Mouse (Mus musculus) cerebellum, adult 8-10 months (tissue): ENCODE data around the gene Ly6c2.
A peak's percentile ranks its signal among the peaks of the same experiment; 100 is the strongest.
"Not testable (repeated sequence)": the region's sequence is repeated elsewhere in the genome, so short reads cannot be mapped to it uniquely, and the experiment has no call there.

Experiments
- DNase-seq: peaks from one replicate; pipeline ENCODE4 v3.0.0; 2022

Gene Ly6c2

GRCm38 (mm10) chr15:75111861-75112630 is at the start of gene Ly6c2:
Gene Ly6c2 (minus strand): TSS chr15:75111970.
- DNase-seq: not testable (repeated sequence)

DNA sequence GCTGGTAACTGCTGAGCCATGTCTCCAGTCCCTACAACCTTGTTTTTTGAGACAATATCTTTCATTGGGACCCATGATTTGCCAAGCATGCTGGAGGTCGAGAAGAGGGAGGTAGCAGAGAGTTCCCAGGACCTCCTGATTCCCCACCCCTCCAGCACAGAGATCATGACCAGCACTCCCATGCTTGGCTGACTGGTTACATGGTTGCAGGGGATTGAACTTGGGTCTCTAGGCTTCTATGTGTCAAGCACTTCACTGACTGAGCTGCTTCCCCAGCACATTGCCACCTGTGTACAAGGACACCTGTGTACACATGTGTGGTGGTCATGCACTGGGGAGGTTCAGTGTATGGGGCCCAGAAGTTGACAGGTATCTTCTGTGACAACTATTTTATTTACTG is 45.9 kb upstream of the Ly6c2 start:
- DNase-seq: no peak

DNA sequence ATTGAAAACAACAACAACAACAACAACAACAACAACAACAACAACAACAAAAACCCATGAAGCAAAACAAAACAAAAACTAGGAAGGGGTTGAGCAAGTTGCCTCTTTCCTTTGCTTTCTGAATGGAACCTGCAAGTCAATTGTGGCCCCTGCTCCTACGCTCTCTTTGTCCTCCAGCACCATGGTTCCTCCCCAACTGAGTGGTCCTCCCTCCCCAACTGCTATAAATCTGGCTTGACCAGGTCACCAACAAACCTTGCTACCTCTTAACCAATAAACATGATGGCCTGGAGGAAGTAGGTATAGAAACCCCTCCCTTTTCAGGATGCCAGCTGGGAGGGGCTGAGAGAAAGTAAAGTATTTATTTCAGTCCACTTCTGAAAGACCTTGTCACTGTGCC is 43.2 kb upstream of the Ly6c2 start, which contains the start of gene Ly6g:
Gene Ly6g (plus strand): TSS at position 301 of the 400 bp plus-strand sequence.
- DNase-seq: no peak

- DNase-seq: no peak
Observed at GRCm38 (mm10) chr15:75153087-75153486, 41.3 kb upstream of the Ly6c2 start.

- DNase-seq: no peak
Observed at GRCm38 (mm10) chr15:75143735-75144134, 32.0 kb upstream of the Ly6c2 start.

DNA sequence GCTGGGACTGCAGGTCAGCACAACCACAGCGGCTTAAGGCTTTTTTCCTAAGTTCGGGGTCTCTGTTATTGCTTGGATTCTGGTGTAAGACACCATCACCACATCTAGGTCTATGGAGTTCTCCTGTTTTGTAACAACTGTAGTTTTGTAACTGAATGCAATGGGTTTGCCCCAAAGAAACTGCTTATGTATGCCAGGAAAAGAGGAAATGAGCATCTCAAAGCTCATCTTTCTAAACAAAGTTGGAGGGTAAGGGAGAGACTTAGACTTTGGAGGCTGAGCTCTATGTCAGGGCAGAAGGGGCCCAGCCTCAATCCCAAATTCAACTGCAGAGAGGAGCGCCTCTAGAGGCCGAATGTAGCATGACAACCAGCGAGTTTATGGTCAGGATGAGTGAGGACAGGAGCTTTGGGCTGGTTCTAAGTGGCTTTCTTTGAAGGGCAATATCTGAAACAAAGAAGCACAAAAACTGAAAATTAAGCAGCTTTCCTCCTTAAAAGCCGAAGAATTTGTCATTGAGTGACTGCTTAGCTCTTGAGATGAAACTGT is 30.1 kb upstream of the Ly6c2 start:
- not testable (repeated sequence) for DNase-seq

DNA sequence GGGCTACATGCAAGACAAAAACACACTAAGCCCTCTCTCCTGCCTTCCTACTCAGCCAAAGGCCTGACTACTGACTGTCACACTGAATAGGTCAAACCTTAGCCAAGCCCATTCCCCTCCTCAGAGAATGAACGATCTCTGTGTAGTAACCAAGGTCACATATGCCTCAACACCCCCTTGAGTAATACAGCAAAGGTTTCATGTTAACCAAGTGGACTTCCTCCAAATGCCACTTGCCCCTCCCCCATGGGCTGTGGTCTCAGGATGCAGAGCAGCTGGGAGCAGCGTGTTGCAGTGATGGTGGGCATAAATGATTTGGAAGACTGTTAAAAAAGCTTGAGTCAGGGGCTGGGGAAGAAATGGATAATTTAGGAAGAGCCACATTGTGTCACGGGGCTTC is 26.0 kb upstream of the Ly6c2 start:
- not testable (repeated sequence) for DNase-seq

DNA sequence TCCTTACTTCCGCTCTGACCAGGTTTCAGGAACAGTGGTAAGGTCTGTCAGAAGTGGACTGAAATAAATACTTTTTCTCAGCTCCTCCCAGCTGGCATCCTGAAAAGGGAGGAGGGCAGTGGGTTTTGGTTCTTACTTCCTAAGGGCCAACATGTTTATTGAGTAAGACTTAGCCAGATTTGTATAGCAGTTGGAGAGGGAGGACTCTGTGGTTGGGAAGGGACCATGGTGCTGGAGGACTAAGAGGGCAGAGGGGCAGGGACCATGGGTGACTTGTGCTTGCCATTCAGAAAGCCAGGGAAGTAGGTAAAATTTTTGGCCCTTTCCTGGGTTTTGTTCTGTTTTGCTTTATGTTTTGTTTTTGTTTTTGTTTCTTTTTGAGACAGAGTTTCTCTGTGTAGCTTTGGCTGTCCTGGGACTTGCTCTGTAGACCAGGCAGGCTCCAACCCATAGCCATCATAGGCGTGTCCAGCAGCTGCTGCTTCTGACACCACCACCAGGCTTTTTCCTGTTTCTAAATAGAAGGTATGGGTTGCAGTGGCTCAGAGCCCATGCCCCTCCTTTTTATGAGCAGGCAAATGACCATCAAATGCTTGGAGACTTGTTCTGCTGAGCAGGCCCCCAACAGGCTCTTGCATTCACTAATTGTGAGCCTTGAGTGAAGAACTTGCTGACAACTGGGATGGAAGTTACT is 23.5 kb upstream of the Ly6c2 start:
- not testable (repeated sequence) for DNase-seq

- DNase-seq: not testable (repeated sequence)
Observed at GRCm38 (mm10) chr15:75132346-75132745, 20.6 kb upstream of the Ly6c2 start.

- no peak for DNase-seq
Observed at GRCm38 (mm10) chr15:75120066-75120465, 8.3 kb upstream of the Ly6c2 start.

DNA sequence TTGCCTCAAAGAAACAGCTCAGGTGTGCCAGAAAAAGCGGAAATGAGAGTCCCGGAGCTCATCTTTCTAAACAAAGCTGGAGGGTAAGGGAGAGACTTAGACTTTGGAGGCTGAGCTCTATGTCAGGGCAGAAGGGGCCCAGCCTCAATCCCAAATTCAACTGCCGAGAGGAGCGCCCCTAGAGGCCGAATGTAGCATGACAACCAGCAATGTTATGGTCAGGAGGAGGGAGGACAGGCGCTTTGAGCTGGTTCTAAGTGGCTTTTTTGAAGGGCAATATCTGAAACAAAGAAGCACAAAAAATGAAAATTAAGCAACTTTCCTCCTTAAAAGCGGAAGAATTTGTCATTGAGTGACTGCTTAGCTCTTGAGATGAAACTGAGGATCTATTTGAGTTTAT is 7.0 kb upstream of the Ly6c2 start:
- DNase-seq: peak; percentile 11

DNA sequence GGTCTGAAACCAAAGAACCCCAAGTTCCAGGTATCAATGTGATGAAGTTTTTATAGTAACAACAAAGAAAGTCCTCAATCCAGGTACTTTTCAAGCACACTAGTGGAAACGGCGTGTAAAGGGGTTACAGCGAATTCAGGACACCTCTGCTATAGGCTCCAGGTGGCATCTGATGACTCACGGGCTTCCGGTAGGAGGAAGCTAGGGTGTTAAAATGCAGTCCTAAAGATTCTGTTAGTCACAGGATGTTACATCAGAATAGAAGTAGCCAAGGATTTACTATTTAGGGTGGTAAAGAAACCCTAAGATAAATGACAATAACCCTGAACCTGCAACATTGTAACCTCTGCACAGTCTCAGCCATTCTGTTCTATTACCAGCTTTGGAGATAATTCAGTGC is 5.7 kb upstream of the Ly6c2 start:
- DNase-seq: not testable (repeated sequence)

DNA sequence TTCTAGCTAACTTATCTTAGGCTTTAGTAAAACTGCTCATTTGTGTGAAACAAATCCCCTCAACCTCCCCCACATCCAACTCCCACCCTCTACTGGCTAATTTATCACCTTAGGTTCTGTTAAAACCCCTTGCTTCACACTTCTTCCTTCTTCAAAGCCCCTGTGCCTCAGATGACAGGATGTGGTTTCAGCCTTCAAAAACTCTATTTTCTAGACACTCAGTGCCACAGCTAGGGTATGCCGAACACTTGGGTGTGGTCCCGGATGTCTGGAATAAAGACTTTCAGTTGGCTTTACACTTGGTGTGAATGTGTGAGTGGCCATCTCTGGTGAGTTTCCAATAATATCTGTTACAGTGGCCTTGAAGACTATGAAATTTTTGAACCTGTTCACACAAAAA is 4.8 kb upstream of the Ly6c2 start:
- no peak for DNase-seq

DNA sequence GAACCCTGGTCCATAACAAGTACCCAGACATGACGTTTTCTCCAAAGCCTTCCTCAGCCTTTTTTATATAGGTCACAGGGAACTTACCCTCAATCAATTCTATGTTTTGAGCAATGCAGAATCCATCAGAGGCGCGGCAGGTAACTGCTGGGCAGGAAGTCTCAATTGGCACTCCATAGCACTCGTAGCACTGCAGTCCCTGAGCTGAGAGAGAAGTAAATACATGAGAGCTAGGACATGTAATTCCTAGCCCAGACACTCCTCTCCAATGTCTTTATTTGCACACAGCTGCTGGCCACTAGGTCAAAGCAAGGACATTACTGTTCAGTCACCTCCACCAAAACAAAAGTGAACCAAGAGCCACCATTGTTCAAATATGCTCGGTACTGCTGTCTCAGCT is 1.3 kb downstream of the Ly6c2 start:
- not testable (repeated sequence) for DNase-seq

- DNase-seq: no peak
Observed at GRCm38 (mm10) chr15:75099261-75099660, 12.5 kb downstream of the Ly6c2 start.

GRCm38 (mm10) chr15:75088041-75088440 is 23.7 kb downstream of the Ly6c2 start:
- DNase-seq: peak; percentile 3

DNA sequence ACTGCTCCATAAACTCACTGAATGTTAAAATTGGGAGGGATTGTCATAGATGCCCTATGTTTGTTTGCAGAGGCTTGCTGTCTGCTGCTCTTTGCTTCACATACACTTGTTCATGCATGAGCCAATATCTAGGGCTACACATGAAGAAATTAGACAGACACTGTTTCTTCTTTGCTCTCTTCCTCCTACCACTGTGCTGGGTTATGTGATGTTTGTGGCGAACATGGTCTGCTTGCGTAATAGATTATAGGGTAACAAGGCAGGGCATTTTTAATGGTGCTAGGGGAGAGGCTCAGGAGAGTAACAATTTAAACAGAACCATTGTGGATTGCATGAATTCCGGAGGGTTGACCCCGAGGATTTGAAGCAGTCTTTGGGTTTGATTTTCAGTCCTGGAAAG is 41.8 kb downstream of the Ly6c2 start:
- no peak for DNase-seq

- DNase-seq: peak; percentile 45
Observed at GRCm38 (mm10) chr15:75062030-75062574, 49.7 kb downstream of the Ly6c2 start.

GRCm38 (mm10) chr15:75060505-75060904 is 51.3 kb downstream of the Ly6c2 start:
- DNase-seq: peak; percentile 20
